Mouse (Mus musculus) kidney, adult 2 months (tissue): Measurements from ENCODE around the gene Ndufa7.

Experiments
- CTCF ChIP-seq: fragments of 200-500 bp; conservative IDR thresholded peaks from 2 replicates; pipeline ENCODE4 v1.5.1; 2011; ENCODE audit warnings: low read depth, mild to moderate bottlenecking, control low read depth, low read length, moderate library complexity, mixed read lengths; ENCODE audit not compliant: insufficient read depth, insufficient read length
- POLR2A ChIP-seq: fragments of 200-500 bp; IDR thresholded peaks from one replicate; pipeline ENCODE4 v1.6.1; 2011; ENCODE audit warnings: low read depth, low read length, control low read depth

DNA sequence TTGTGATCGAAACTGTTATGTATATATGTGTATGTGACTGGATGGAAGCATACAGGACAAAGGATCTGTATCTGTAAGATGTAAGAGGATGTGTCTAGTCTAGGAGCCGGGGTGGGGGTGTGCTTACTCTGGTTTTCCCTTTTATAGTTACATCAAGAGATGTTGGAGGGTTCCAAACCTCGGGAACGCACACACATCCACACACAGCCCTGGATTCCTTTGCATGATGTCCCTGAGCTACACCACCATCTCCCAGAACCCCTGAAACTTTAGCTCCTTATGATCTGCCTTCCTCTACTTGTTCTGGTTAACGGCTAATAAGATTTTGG is 44.4 kb upstream of the Ndufa7 start:
- no peak for TF ChIP-seq POLR2A
- TF ChIP-seq CTCF = no peak
